Mouse (Mus musculus): Measurements from ENCODE around the gene Gyg.

DNA sequence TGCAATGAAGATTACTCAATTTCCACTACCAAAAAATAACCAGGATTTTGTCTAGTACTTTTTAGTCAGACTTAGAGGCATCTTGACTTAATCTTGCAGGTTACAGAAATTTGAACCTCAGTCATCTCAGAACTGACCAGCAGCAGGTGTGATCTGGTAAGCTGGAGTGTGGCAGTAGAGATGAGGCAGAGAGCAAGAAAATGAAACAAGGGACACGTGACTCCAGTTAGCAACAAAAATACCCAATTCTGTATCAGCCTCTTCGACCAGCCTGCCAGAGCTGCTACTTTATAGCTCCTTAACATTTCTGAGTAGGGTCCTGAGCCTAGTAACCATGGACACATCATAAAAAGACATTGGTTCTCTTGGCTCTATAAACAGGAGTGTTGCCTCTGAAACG, 12.5 kb downstream of the Gyg start:
- no peak for TF ChIP-seq CTCF (IDR thresholded peaks at IDR 0.05; ENCODE audit: borderline replicate concordance, insufficient read depth, low read depth, low read length)
- TF ChIP-seq POLR2A (IDR thresholded peaks at IDR 0.05; ENCODE audit: borderline replicate concordance, insufficient read depth, low read length), result no peak

Data from cerebellum, adult 2 months (tissue).